Mouse (Mus musculus): ENCODE measurements around the gene Thnsl2.

The Thnsl2 gene

DNA sequence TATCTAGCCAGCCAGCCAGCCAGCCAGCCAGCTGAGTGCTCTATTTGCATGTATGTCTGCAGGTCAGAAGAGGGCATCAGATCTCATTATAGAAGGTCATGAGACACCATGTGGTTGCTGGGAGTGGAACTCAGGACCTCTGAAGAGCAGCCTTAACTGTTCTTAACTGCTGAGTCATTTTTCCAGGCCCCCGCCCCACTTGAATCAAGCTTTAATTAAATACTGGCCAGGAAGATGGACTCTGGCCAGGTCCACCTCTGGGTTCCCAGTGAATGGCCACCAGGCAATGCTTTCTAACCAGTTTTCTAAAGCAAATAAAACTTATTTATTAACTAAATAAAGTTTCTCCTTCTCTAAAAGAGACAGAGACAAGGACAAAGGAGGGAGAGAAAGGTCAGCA is 14.0 kb downstream of the Thnsl2 start:
- no peak for DNase-seq

- no peak for DNase-seq
Measured at GRCm38 (mm10) chr6:71129071-71129470, 15.2 kb downstream of the Thnsl2 start.

GRCm38 (mm10) chr6:71126290-71126689 is 17.9 kb downstream of the Thnsl2 start:
- DNase-seq = no peak

DNA sequence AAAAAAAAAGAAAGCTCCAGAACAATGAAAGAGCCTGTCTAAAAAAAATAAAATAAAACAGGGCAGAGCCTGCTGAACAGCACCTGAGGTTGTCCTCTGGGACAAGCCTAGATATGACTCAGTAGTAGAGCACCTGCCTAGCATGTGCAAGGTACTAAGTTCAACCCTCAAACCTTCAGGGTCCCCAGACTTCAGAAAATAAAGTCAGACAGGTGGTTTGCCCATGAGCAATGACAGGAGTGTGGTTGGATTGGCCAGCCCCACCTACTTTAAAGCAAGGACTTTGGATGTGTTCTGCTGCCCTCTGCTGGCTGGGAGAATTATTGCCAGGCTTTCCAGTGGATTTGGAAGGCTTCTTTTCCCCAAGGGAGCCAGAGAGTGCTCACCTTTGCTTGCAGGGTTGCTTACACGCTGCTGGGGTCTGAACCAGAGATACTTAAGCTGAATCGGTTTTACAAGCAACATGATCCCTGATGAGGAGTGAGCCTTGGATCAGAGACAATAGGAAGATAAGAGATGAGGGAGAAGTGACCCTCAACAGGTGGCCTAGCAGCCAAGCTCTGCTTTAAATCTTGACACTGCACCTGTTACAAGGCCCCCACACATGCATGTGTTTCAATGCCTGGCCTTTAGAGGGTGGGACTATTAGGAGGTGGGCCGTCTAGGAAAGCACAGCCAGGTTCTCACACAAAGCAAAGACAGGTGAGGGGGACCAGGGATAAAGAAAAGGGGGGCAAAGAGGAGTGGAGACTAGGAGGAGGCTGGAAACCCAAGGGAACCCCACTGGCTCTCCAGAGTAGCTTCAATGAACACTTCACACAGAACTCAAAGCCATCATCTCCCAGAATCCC is 19.0 kb downstream of the Thnsl2 start:
- DNase-seq = peak; percentile 88 to 90

DNA sequence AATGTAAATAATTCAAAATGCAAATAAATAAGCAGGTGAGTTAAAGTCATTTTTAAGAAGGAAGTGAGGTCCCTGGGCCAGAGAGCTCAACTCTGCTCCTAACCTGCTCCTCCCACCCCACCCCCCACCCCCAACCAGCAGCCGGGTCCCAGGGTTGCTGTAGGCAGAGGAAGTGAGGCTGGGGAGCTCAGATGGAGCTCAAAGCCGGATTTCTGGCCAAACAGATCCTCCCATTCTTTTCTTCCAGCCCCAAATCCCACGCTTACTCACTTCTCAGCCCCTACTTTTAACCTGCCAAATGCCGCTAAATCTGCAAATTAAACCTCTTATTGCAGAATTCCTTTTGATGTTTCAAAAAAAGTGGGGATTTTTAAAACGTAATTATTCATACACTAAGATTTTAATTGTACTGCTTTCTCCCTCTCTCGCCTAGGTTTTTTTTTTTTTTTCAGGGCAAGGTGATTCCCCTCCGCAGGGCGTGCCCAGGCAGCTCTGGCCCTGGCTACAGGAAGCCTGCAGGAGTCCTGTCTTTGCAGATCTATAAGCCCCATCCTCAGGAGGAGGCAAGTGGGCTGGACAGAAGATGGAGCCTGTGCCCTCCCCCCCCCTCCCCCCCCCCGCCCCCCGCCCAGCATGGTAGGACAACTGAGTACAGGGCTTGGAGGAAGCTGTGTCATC is 24.5 kb downstream of the Thnsl2 start:
- no peak for DNase-seq

GRCm38 (mm10) chr6:71111419-71112113 is 32.7 kb downstream of the Thnsl2 start:
- DNase-seq = peak; percentile 44 to 46

GRCm38 (mm10) chr6:71106170-71106945 is 37.9 kb downstream of the Thnsl2 start:
- DNase-seq = no peak

- DNase-seq = no peak
Measured at GRCm38 (mm10) chr6:71096126-71096525, 48.1 kb downstream of the Thnsl2 start.

GRCm38 (mm10) chr6:71094693-71095092 is 49.5 kb downstream of the Thnsl2 start:
- DNase-seq = peak; percentile 91 to 93

GRCm38 (mm10) chr6:71093686-71094085 is 50.6 kb downstream of the Thnsl2 start:
- DNase-seq = no peak

GRCm38 (mm10) chr6:71090475-71090874 is 53.8 kb downstream of the Thnsl2 start:
- DNase-seq = no peak

GRCm38 (mm10) chr6:71089735-71090134 is 54.5 kb downstream of the Thnsl2 start:
- DNase-seq = no peak

DNA sequence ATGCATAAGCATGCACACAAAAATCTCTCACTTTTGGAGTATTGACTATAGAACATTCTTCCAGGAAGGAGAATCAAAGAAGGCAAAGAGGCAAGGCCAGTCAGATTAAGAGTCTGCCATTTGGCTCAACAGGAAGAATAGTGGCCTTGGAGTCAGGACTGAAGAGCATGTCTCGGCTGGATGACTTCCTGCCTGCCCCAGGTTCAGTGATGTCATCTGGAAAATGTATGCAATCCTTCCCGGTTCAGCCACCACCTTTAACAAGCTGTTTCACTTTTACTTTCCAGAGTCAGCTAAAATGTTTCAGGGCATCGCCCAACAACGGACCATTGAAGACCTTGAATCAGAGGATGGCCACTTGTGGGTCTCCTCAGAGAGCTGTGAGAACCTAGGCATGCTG is 55.2 kb downstream of the Thnsl2 start:
- DNase-seq = no peak

DNA sequence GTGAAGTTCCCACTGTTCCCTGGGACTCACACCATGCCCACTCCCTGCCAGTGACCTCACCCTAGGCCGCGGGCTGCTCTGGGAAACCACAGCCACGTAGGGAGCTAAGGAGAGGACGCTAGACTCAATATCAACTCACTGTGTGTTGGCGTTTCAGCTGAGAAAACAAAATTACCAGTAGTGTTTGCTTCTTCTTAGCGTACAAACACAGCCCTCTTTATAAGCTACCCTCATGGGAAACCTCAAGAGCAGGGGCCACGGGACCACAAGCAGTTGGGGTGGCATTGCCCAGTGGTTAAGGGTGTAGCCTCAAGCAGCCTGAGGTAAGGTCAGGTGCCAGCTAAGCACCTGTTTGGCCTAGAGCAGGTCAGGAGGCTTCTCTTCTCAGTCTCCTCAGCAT is 60.8 kb downstream of the Thnsl2 start:
- DNase-seq = no peak

GRCm38 (mm10) chr6:71082084-71082483 is 62.2 kb downstream of the Thnsl2 start:
- no peak for DNase-seq

- no peak for DNase-seq
Measured at GRCm38 (mm10) chr6:71081230-71081629, 63.0 kb downstream of the Thnsl2 start.

All from cerebellum, postnatal 25 days (tissue).